Mouse (Mus musculus): ENCODE data around the gene Mrps26.
"Not testable (repeated sequence)": the region's sequence is repeated elsewhere in the genome, so short reads cannot be mapped to it uniquely, and the experiment has no call there.

Gene Mrps26
- long read RNA-seq, experiment 1, full-length matches to known transcripts = 78 of 80 reads
- long read RNA-seq, experiment 1, partial matches to known transcripts = 2 of 80 reads
- long read RNA-seq, experiment 1, other reads (novel, unspliced or antisense) = 0 of 80 reads
- long read RNA-seq, experiment 2, full-length matches to known transcripts = 66 of 66 reads
- long read RNA-seq, experiment 2, partial matches to known transcripts = 0 of 66 reads
- long read RNA-seq, experiment 2, other reads (novel, unspliced or antisense) = 0 of 66 reads

DNA sequence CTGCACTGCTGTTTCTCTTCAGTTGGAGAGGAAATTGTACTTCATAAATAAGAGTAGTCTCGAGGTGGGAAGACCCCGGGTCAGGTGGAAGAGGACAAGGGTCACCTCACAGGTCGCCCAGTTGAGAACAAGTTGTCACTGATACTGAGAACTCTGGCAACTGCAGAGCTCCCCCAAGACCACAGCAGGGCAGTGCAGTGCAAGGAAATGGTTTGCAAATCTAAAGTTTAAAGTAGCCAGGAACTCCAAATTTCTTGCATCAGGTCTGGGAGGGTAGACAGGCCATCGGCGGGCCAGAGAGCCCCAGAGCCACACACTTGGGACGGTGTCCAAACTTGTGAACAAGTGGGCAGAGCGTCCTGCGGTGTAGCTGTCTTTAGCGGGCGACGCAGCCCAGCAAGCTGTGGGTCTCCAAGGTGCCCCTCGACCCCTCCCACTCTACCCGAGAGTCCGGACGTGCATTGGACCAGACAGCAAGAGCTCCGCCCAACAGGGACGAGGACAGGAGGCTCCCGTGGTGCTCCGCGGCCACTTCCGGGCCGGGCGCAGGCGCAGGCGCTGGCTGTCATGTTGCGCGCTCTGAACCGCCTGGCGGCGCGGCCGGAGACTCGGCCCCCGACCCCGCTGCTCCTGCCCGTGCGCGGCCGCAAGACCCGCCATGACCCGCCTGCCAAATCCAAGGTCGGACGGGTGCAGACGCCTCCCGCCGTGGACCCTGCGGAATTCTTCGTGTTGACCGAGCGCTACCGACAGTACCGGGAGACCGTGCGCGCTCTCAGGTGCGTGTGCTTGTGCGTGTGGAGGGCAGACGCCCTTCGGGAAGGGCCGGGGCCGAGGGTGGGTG is at the start of gene Mrps26:
Mrps26 (plus strand) TSS at position 531 of the 844 bp plus-strand sequence.
- intact Hi-C loops (cut with DNase I) = no loop called here

DNA sequence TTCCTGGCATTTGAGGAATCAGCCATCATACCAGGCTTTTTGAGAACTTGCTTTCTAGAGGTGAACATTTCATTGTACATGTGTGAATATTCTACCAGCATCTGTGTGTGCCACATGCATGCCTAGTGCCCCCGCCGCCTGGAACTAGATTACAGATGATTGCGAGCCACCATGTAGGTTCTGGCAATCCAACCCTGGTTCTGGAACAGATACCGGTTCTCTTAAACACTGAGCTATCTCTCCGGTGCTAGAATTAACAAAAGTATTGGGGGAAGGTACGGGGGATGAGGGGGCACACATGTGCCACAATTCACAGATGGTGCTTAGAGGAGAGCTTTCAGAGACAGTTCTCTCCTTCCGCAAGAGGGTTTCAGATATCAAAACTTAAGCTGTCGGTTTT is 49.6 kb upstream of the Mrps26 start:
- intact Hi-C loops (cut with DNase I) = no loop called here

DNA sequence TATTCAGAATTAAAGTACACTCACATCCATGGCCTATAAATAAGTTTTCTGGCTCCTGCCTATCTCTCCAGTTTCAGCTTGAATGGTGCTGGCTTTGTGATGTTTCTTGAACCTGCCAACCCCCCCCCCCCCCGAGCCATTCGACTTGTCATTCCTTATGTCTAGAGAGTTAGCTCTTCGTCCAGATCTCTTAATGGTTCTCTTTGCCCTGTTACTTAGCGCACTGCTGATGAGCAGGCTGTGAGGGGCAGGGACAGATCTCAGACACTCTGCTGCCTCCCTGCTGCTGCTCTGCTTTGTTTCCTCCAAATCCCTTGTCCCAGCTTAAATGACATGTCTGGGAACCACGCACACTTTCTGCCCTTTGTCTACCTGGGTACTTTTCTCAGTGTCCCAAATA is 47.8 kb upstream of the Mrps26 start:
- intact Hi-C loops (cut with DNase I) = no loop called here

GRCm38 (mm10) chr2:130521927-130522326 is 41.6 kb upstream of the Mrps26 start:
- intact Hi-C loops (cut with DNase I) = no loop called here

GRCm38 (mm10) chr2:130525480-130525879 is 38.1 kb upstream of the Mrps26 start:
- intact Hi-C loops (cut with DNase I) = not testable (repeated sequence)

DNA sequence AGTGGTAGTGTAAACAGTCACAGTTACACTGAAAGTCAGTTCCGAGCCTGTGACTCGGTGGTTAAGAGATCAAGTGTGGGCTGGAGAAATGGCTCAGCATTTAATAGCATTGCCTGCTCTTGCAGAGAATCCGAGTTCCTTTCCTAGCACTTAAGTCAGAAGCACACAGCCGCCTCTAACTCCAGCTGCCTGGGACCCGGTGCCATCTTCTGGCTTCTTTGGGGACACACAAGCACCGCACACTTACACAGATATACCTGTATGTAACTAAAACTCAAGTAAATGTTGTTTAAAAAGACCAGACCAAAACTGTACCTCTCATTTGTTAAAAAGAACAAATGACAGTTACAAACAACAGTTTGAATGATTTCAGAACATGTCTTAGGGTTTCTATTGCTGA is 35.1 kb upstream of the Mrps26 start:
- intact Hi-C loops (cut with DNase I) = no loop called here

DNA sequence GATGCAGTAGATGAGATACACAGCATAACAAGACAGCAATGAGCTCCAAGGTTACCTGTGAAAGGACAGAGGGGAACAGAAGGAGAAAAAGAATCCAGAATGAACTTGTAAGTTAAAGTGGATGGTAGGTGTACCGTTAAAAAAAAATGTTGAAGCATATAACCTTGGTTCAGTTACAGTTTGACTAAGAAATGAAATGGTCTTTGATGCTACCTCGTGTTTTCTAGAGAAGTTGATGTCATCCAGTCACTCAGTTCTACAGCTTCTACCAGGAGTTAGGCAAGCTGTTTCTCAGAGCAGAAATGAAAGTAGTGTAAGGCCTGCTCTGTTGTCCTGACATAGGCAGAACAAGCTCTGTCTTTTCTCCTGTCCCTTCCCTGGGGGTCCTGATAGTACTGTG is 34.3 kb upstream of the Mrps26 start:
- intact Hi-C loops (cut with DNase I) = no loop called here

DNA sequence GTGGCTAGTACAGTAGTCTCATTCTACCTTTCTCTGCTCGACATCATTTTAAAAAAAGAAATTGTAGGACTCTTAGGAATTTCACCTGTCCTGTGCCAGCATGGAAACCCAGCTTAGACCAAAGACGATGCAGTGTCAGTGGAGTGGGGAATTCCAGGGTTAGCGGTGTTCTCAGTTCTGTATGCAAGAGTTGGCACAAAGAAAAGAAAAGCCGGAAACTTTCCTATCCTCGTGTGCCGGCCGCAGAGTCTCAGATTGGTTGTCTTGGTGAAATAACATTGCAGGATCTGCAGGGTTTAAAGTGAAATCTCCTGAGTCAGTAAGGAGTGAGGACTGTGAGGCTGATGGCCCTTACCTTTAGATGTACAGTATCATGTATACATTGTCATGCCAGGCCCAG is 33.6 kb upstream of the Mrps26 start:
- intact Hi-C loops (cut with DNase I) = no loop called here

- intact Hi-C loops (cut with DNase I) = no loop called here
Measured at GRCm38 (mm10) chr2:130532201-130532600, 31.3 kb upstream of the Mrps26 start.

GRCm38 (mm10) chr2:130535017-130535416 is 28.5 kb upstream of the Mrps26 start:
- intact Hi-C loops (cut with DNase I) = no loop called here

- intact Hi-C loops (cut with DNase I) = no loop called here
Measured at GRCm38 (mm10) chr2:130536890-130537289, 26.7 kb upstream of the Mrps26 start.

DNA sequence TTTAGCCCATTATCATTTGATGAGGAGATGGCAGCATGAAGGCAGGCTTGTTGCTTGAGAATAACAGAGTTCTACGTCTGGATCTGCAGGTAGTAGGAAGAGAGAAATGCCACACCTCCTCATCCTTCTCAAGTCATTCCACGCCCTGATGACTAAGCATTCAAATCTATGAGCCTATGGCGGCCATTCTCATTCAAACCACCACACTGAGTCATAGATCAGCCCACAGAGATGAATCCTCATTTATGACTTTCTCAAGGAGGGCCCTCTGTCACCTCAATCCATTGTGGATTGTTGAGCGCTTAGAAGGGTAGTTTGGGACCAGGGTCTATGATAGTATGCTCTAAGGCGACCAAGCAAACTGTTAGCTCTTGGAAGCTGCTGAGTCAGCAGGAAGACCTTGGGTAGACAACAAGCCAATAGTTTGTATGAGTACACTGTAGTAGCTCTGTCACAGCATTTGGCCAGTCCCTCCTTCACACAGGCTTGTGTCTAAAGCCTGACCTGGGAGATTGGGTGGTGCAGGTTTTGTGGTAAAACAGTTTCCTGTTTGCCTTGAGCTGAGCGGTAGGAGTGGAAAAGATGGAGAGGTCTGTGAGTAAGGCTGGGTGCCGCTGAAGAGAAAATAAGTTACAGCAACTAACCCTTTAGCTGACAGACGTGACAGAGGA is 24.5 kb upstream of the Mrps26 start:
- intact Hi-C loops (cut with DNase I) = no loop called here

- intact Hi-C loops (cut with DNase I) = no loop called here
Measured at GRCm38 (mm10) chr2:130540266-130540665, 23.3 kb upstream of the Mrps26 start.

- intact Hi-C loops (cut with DNase I) = no loop called here
Measured at GRCm38 (mm10) chr2:130546957-130547356, 16.6 kb upstream of the Mrps26 start.

DNA sequence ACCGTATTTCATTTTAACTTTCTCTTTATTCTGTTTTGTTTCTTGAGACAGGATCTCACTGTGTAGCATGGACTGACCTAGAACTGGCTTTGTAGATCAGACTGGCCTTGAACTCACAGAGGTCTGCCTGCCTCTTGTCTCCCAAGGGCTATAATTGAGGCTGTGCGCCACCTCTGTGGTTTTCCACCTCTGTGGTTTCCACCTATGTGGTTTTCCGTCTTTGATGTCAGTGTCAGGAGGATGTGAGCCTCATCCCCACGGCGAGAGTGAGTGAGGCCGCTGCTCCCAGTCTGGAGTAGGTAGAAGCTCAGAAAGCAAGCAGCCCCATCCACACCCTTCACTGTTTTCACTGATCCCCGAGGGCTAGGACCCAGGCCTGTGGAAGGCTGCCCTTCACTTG is 8.7 kb upstream of the Mrps26 start:
- intact Hi-C loops (cut with DNase I) = no loop called here

- intact Hi-C loops (cut with DNase I) = no loop called here
Measured at GRCm38 (mm10) chr2:130556292-130556691, 7.2 kb upstream of the Mrps26 start.

GRCm38 (mm10) chr2:130557462-130557861 is 6.1 kb upstream of the Mrps26 start:
- intact Hi-C loops (cut with DNase I) = no loop called here

DNA sequence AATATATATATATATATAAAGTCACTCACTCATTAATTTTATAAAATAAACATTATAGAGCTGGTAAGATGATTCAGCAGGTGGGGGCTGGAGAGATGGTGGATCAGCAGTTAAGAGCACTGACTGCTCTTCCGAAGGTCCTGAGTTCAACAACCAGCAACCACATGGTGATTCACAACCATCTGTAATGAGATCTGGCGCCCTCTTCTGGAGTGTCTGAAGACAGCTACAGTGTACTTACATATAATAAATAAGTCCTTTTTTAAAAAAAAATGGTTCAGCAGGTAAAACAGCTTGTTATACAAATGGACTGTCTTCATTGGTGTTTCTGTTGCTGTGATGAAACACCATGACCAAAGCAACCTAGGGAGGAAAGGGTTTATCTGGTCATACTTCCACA is 5.5 kb upstream of the Mrps26 start:
- intact Hi-C loops (cut with DNase I) = no loop called here

DNA sequence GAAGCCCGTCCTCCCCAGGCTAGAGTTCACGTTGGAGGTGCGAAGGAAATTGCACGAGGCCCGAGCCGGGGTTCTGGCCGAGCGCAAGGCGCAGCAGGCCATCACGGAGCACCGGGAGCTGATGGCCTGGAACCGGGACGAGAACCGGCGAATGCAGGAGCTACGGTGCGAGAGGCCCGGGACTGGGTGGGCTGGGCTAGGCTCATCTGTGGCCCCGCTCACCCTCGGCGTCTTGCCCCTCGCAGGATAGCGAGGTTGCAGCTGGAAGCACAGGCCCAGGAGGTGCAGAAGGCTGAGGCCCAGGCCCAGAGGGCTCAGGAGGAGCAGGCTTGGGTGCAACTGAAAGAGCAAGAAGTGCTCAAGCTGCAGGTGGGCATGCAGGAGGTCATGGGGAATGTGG is 521 bp downstream of the Mrps26 start:
- intact Hi-C loops (cut with DNase I) = no loop called here

- intact Hi-C loops (cut with DNase I) = no loop called here
Measured at GRCm38 (mm10) chr2:130564983-130565382, 1.4 kb downstream of the Mrps26 start.

DNA sequence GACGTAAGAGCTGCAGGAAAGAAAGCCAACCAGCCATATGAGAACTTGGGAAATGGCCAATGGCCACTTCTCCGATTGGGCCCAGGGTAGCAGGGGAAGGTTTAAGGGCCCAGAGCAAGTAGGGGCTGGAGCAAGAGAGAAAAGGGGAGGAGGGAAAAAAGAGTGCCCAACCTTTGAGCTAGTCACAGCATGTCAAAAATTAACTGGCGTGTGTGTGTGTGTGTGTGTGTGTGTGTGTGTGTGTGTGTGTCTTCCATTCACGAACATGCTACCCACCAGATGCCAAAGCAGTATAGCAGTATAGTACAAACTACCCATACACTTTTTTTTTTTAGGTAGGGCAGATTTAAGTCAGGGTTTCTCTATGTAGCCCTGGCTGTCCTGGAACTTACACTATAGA is 5.4 kb downstream of the Mrps26 start:
- intact Hi-C loops (cut with DNase I) = no loop called here

- intact Hi-C loops (cut with DNase I) = no loop called here
Measured at GRCm38 (mm10) chr2:130569926-130570325, 6.4 kb downstream of the Mrps26 start.

Data from adrenal gland (tissue).